Mouse (Mus musculus): ENCODE measurements at regions not wholly inside any gene's neighbourhood (a gene's known extent, or its start where the extent isn't known, plus 50 kb on each side); places are given as distances from the start of the nearest gene placed in this dataset.

GRCm38 (mm10) chr13:36807961-36808360 is 73.0 kb upstream of the Nrn1 start:
- peak; percentile 56 for DNase-seq

- peak; percentile 78 for DNase-seq
Observed at GRCm38 (mm10) chr13:36789360-36789759, 54.4 kb upstream of the Nrn1 start.
